Mouse (Mus musculus): ENCODE measurements around the gene Atg16l2.

GRCm38 (mm10) chr7:101286891-101287290, 15.2 kb downstream of the Atg16l2 start:
- TF ChIP-seq POLR2A (IDR thresholded peaks at IDR 0.05; ENCODE audit: borderline replicate concordance, low read depth, low read length) = no peak
- TF ChIP-seq CTCF (IDR thresholded peaks at IDR 0.05; ENCODE audit: low read depth, low read length) = no peak

Measured in bone marrow macrophage, adult 2 months (primary cell).